Mouse (Mus musculus): Measurements from ENCODE around the gene Irf1.
A peak's percentile ranks its signal among the peaks of the same experiment; 100 is the strongest.

The Irf1 gene

DNA sequence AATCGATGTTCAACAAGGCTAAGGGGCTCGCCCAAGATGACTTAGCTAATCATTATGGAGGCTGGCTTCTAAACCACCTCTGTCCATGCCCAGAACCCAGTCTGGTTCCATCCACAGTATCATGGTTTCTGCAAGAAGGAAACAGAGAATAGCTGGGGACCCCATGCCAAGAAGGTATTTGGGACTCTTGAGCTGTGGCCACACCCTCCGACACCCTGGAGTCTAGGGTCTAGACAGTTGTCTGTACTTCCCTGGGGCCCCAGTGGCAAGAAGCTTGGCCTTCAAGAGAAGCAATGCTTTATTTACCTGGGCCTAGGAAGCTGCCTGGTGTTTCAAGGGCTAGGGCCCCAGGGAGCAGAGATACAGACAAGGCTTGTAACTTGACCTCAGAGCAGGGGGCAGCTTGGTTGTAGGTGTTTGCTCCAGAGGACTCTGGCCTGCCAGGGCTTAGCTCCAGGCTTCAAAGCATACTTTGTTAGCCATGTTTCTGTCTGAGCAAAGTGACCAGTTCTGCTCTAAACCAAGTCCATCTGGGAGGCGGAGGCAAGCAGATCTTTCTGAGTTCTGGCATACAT is 11.5 kb downstream of the Irf1 start:
- no peak for DNase-seq (ENCODE audit: low read depth in 1 of 2, low spot score in 2 of 2)

- no peak for DNase-seq (ENCODE audit: low read depth in 1 of 2, low spot score in 2 of 2)
Measured at GRCm38 (mm10) chr11:53781964-53782363, 12.2 kb downstream of the Irf1 start.

GRCm38 (mm10) chr11:53783288-53783687 is 13.5 kb downstream of the Irf1 start:
- DNase-seq (ENCODE audit: low read depth in 1 of 2, low spot score in 2 of 2): no peak

DNA sequence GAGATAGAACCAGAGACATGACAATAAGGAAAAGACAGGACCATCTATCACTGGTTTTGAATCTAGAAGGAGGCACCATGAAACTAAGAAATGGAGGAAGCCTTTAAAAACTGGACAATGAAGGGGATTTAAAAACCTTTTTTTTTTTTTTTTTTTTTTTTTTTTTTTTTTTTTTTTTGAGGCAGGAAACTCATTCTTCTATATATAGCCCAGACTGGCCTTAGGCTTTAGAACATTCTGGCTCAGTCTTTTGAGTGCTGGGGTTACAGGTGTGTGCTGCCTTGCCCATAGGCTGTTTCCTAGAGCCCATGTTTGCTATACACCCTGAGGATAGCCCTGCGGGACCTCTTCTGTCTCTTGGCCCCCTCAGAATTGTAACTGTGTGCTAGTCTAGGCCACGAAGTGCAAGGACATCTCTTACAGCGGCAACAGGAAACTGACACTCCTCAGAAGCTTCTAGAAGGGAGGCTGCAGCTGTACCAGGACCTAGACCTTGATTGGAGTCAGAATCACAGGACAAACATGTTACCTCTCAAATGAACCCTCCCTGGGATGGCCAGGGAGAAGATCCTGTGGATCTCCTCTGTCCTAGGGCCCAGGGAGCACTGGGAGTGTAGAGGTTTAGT is 15.6 kb downstream of the Irf1 start:
- DNase-seq (ENCODE audit: low read depth in 1 of 2, low spot score in 2 of 2): no peak

GRCm38 (mm10) chr11:53786058-53787031 is 16.5 kb downstream of the Irf1 start:
- no peak for DNase-seq (ENCODE audit: low read depth in 1 of 2, low spot score in 2 of 2)

- no peak for DNase-seq (ENCODE audit: low read depth in 1 of 2, low spot score in 2 of 2)
Measured at GRCm38 (mm10) chr11:53788196-53788595, 18.4 kb downstream of the Irf1 start.

DNA sequence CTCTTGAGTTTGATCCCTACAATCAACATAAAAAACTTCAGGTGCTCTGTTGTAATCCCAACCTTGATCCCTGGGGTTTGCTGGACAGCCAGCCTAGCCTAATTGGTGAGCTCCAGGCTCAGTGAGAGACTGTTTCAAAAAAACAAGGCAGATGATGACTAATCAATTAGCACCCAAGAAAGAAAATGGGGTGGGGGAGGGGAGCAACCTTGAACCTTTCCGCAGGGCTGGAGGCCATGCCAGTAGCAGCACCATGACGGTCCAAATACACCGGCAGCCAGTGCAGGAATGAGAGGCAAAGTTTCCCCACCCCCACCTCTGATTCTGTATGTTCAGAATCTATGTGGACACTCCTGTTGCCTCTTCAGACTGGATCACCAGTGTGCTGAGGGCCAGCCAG is 19.5 kb downstream of the Irf1 start:
- DNase-seq (ENCODE audit: low read depth in 1 of 2, low spot score in 2 of 2): no peak

- no peak for DNase-seq (ENCODE audit: low read depth in 1 of 2, low spot score in 2 of 2)
Measured at GRCm38 (mm10) chr11:53792986-53793385, 23.2 kb downstream of the Irf1 start.

GRCm38 (mm10) chr11:53794015-53794414 is 24.2 kb downstream of the Irf1 start:
- DNase-seq (ENCODE audit: low read depth in 1 of 2, low spot score in 2 of 2): peak in 1 of 2 experiments; percentile 58

DNA sequence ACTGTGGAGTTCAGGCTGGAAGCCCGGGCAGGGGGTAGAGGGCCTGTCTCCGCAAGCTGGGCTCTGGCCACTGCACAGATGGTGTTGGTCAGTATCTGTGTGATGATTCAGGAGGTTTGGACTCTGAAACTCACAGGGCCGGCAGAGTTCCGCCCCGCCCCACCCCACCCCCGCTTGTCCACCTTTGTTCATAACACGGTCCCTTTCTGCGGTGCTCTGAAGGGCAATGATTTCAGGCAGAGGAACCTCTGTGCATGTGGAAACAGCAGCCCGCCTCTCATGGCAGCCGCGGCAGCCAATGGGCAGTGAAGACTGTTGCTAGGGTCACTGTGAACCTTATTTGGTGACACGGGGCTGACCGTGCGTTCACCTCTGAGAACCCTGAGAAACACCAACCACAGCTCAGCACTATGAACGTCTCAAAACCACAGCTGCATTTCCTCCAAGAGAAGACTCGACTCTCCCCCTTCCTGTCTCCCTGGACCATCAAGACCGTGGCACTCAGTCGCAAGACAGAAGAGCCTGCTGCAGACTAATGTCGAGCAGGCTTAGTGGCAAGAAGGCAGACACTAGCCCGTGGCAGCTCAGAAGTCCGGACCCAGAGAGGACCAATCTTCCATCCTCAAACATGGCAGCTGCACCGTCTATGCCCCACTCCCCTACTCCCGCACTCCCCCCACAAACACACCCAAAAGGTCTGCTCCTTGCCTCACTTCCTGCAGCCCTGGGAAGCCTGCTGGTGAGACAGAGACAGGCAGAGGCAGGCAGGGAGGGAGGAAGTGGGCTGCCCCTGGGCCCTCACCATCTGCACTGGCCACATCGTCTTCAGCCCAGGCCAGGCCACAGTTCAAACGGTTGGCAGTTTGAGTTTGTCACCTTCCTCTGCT is 25.1 kb downstream of the Irf1 start:
- DNase-seq (ENCODE audit: low read depth in 1 of 2, low spot score in 2 of 2): peak; percentile 62 to 77

DNA sequence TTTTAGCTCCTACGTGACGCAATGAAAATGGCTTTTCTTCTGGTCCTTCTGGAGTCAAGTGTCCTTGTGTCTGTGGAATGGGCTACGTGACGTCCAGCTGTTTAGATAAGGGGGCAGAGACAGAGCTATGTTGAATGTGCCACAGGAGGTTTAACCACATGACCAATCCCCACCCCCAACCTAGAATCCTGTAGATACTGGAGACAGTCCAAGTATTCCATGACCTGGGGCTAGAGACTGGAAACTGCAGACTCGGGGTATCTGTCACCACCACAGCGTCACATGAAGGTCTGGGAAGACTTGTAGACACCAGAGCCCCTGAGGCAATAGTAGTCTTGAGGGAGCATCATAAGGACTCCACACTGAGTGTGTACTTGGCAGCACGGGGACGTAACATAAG is 26.0 kb downstream of the Irf1 start:
- no peak for DNase-seq (ENCODE audit: low read depth in 1 of 2, low spot score in 2 of 2)

DNA sequence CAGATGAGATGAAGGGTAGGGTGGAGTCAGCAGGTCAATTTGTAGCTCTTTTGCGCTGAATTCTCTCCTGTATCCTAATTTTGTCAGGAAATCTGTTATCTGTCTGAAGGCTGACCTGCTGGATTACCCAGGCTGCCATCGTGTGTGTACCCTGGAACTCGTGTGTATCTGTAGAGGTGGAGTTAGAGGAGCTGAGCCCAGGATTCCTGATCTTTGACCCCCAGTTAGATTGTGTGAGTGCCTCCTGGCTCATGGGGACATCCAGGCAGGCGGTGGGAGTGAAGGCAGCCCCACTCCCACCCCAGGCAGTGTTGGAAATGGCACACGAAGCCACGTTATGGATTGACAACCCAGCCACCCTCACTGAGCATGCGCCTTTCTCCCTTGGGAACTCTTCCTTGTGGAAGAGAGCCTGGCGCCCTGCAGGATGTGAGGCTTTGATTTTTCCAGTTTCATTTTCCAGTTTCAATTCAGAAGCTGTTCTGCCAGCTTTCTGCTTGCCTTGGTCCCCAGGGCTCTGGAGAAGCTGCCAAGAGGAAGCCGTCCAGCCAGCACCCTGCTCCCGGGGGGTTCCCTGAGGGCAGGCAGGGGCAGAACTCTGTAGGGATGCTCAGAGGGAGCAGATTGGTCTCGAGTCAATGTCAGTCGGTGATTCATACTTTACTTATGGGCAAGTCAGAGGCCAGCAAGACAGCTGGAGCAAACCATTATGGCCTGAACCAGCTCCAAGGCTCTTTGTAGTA is 26.8 kb downstream of the Irf1 start:
- no peak for DNase-seq (ENCODE audit: low read depth in 1 of 2, low spot score in 2 of 2)

GRCm38 (mm10) chr11:53797386-53797920 is 27.6 kb downstream of the Irf1 start:
- DNase-seq (ENCODE audit: low read depth in 1 of 2, low spot score in 2 of 2): no peak

DNA sequence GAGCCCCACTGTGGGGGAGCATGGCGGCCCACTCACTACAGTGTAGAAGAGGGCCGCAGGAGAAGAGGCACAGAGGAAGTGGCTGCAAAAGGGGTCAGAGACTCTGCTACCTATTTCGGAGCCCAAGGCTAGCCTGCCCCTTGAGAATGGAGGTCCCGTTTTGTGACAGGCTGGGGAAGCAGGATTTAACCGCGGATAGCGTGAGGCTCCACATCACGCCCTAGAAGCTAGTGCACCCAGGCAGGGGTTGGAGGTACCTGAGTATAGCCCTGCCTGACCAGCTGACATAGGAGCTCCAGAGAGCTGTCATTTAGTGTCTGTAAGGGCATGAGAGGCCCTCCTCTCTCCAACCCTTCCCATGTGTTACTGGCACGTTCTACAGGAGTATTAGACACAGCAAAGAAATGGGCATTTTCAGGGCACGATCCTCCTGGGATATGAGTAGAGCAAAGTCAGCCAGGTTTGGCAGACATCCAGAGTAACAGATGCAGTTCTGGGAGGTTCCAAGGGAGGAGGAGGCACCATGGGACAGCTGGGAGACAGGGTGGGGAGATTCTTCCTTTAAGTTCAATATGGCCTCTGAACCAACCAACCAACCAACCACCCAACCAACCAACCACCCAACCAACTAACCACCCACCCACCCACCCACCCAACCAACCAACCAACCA is 28.4 kb downstream of the Irf1 start:
- DNase-seq (ENCODE audit: low read depth in 1 of 2, low spot score in 2 of 2): no peak

- DNase-seq (ENCODE audit: low read depth in 1 of 2, low spot score in 2 of 2): no peak
Measured at GRCm38 (mm10) chr11:53800036-53800435, 30.2 kb downstream of the Irf1 start.

DNA sequence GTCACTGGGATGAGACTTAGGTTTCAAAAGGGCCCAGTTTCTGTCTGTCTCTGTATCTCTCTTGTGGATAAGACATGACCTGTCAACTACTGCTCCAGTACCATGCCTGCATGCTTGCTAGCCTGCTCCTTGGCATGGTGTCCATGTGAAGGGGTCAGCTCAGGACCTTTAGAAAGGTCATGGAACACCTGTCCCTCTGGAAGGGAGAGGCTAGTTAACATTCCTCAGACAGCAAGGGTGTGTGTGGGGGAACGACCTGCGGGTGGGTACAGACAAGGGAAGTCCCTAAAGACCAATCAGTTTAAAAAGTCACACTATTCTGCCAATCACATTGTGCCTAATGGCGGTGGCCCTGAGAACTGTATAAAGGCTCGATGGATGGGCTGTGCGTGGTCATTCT is 31.2 kb downstream of the Irf1 start:
- no peak for DNase-seq (ENCODE audit: low read depth in 1 of 2, low spot score in 2 of 2)

- peak in 1 of 2 experiments; percentile 60 for DNase-seq (ENCODE audit: low read depth in 1 of 2, low spot score in 2 of 2)
Measured at GRCm38 (mm10) chr11:53803093-53803492, 33.3 kb downstream of the Irf1 start.

- no peak for DNase-seq (ENCODE audit: low read depth in 1 of 2, low spot score in 2 of 2)
Measured at GRCm38 (mm10) chr11:53803494-53803893, 33.7 kb downstream of the Irf1 start.

DNA sequence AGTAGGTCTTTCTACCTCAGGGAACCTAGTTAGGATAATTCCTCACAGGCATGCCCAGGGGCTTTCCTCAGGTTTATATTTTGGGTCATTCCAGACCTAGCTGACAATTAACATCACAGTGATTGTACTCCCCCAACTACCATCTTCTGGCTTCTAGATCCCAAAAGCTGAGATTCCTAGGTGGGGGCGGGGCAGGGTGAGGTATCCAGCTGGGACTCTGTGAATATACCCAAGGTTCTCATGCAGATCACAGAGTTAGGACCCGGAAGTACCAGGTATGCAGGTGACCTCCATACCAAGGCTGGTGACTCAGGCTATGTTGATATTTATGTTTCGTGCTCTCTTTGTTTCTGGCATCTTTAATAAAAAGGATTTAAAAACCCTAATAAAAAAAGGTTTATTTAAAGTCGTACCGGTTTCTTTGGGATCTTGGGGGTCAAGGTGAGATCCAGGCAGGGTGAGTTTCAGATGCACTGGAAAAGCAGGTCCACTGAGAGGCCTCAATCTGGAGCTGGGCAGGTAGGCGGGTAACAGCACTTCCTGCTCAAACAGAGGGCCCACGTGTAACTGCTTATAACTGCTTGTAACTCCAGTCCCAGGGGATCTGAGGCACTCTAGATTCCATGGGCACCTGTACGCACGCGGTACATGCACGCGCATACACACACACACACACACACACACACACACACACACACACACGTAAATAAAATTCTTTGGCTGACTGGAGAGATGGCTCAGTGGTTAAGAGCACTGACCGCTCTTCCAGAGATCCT is 34.9 kb downstream of the Irf1 start:
- DNase-seq (ENCODE audit: low read depth in 1 of 2, low spot score in 2 of 2): no peak
